Mouse (Mus musculus) kidney, embryonic 14.5 days (tissue): ENCODE measurements around the gene Myo18b. TPM values are rescaled to one million over a fixed set of nuclear protein-coding genes. Genes with fewer than 3 reads are reported as not detected.
A peak's percentile ranks its signal among the peaks of the same experiment; 100 is the strongest.

ENCODE experiments used
- ATAC-seq: fragments of 200-750 bp; cut with Nextera tagmentation; 2 replicates; pipeline ENCODE4 v1.8.0; 2017; ENCODE audit warnings: moderate number of reproducible peaks, mild to moderate bottlenecking, moderate TSS enrichment, moderate library complexity; ENCODE audit not compliant: low FRiP score, low TSS enrichment
- H3K27ac ChIP-seq: fragments of 300-500 bp; sonication (generic); 2 replicates; pipeline ENCODE4 v1.5.1; 2014; ENCODE audit warnings: low read depth, mild to moderate bottlenecking, low read length, moderate library complexity, mixed read lengths
- H3K27me3 ChIP-seq: fragments of 300-500 bp; sonication (generic); 2 replicates; pipeline ENCODE4 v1.6.1; 2014; ENCODE audit warnings: mild to moderate bottlenecking, low read length; ENCODE audit not compliant: control insufficient read depth, insufficient read depth
- H3K36me3 ChIP-seq: fragments of 300-500 bp; sonication (generic); 2 replicates; pipeline ENCODE4 v1.6.1; 2014; ENCODE audit warnings: low read length, mixed read lengths; ENCODE audit not compliant: control insufficient read depth, insufficient read depth
- H3K4me1 ChIP-seq: fragments of 300-500 bp; sonication (generic); 2 replicates; pipeline ENCODE4 v1.6.1; 2014; ENCODE audit warnings: low read length, mixed read lengths; ENCODE audit not compliant: control insufficient read depth, insufficient read depth
- H3K4me2 ChIP-seq: fragments of 300-500 bp; sonication (generic); replicated peaks from 2 replicates; pipeline ENCODE4 v1.6.1; 2014; ENCODE audit warnings: low read depth, mild to moderate bottlenecking, low read length
- H3K4me3 ChIP-seq: fragments of 300-500 bp; sonication (generic); 2 replicates; pipeline ENCODE4 v1.5.1; 2014; ENCODE audit warnings: mild to moderate bottlenecking, low read length
- H3K9ac ChIP-seq: fragments of 300-500 bp; sonication (generic); 2 replicates; pipeline ENCODE4 v1.6.1; 2014; ENCODE audit warnings: low read depth, mild to moderate bottlenecking, low read length, moderate library complexity
- H3K9me3 ChIP-seq: fragments of 300-500 bp; sonication (generic); 2 replicates; pipeline ENCODE4 v1.6.1; 2016; ENCODE audit warnings: low read length; ENCODE audit not compliant: control insufficient read depth
- WGBS: fragments of 180-500 bp; shearing (Covaris S2); extraction: QIAGEN DNeasy Blood & Tissue Kit; methylation state at CpG from one replicate; pipeline ENCODE4 v1.1.7; 2014; 5-methylcytosine and 5-hydroxymethylcytosine counted together
- polyA plus RNA-seq: library from polyadenylated mRNA; unstranded; fragments of >200 nt; fragmentation: Nextera tagmentation; extraction: Ambion mirVana; gene quantifications from 2 replicates; pipeline ENCODE4 v1.2.1, GENCODE M21; 2014

Gene Myo18b
- polyA plus RNA-seq, 1 experiment from 2014 or later: 0.26 TPM

DNA sequence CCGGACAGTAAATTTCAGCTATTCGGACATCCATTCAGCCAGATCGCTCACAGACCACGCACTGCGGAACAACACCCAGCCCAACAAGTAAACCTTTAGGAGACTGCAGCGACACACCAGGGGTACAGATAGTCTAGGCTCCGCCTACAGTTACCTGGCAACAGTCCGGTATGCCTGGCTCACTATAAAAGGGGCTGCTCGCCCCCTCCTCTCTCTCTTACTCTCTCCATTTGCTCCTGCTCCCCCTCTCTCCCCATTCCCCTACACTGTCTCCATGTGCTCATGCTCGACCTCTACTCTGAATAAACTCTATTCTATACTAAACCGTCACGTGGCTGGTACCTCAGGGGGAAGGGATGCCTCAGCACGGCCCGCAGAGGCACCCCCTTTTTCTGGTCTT, 240.6 kb downstream of the Myo18b start:
- no peaks in the 10 kb centered on the region for H3K9me3 ChIP-seq
- no peak overlapping the region for H3K27ac ChIP-seq
- no peaks in the 10 kb centered on the region for H3K36me3 ChIP-seq
- peak overlapping the region; percentile 0; the same call in 1 of the 2 replicates for H3K4me3 ChIP-seq
- no peak overlapping the region for H3K9ac ChIP-seq
- peaks cover 9% of the 10 kb centered on the region; the same call in 1 of the 2 replicates for H3K4me1 ChIP-seq
- 3% methylated on average over 14 of the region's 14 CpGs for WGBS
- H3K27me3 ChIP-seq: peaks cover 5% of the 10 kb centered on the region; the same call in 1 of the 2 replicates
- ATAC-seq: peak; percentile 30; the same call in 1 of the 2 replicates
- H3K4me2 ChIP-seq: peak overlapping the region; percentile 34

- no peak for ATAC-seq
- Histone ChIP-seq H3K9ac (no peak overlapping the region), H3K4me2 (no peak overlapping the region), H3K27ac (no peak overlapping the region), H3K9me3 (no peaks in the 10 kb centered on the region), H3K27me3 (peaks cover 5% of the 10 kb centered on the region; the same call in 1 of the 2 replicates), H3K36me3 (no peaks in the 10 kb centered on the region), H3K4me1 (peaks cover 9% of the 10 kb centered on the region; the same call in 1 of the 2 replicates), H3K4me3 (no peak overlapping the region)
- 78% methylated on average over 4 of the region's 4 CpGs for WGBS
Observed at GRCm38 (mm10) chr5:112652036-112652435, 244.1 kb downstream of the Myo18b start.

DNA sequence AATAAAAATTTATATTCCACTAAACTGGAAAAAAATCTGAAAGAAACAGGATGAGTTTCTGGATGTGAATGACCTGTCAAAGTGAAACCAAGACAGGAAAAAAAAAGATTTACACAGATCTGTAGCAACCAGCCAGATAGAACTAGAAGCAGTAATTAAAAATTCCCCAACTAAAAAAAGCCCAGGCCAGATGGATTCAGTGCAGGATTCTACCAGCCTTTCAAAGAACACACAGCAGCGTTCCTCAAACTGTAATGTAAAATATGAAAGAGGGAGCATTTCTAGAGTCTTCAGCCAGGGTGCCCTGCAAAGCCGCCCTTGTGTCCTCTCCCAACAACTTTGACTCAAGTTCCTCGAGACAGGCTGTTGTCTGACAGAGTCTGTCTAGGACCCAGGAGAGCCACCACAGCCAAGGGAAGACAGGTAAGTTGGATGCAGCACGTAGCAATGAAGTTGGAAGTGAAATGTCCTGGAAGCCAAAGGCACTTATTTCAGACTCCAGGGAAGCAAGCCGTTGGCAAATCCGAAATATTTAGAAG, 246.9 kb downstream of the Myo18b start:
- no peak overlapping the region for H3K9ac ChIP-seq
- ATAC-seq: no peak
- 83% methylated on average over 6 of the region's 6 CpGs for WGBS
- no peaks in the 10 kb centered on the region for H3K27me3 ChIP-seq
- H3K27ac ChIP-seq: no peak overlapping the region
- no peak overlapping the region for H3K4me3 ChIP-seq
- H3K36me3 ChIP-seq: no peaks in the 10 kb centered on the region
- no peaks in the 10 kb centered on the region for H3K9me3 ChIP-seq
- H3K4me1 ChIP-seq: no peaks in the 10 kb centered on the region
- no peak overlapping the region for H3K4me2 ChIP-seq

- 93% methylated on average over 2 of the region's 2 CpGs for whole genome bisulfite sequencing
- no peak for ATAC-seq
- Histone ChIP-seq H3K36me3 (no peaks in the 10 kb centered on the region), H3K9me3 (no peaks in the 10 kb centered on the region), H3K4me2 (no peak overlapping the region), H3K4me3 (no peak overlapping the region), H3K9ac (no peak overlapping the region), H3K27me3 (no peaks in the 10 kb centered on the region), H3K4me1 (no peaks in the 10 kb centered on the region), H3K27ac (no peak overlapping the region)
Observed at GRCm38 (mm10) chr5:112646871-112647270, 249.3 kb downstream of the Myo18b start.

DNA sequence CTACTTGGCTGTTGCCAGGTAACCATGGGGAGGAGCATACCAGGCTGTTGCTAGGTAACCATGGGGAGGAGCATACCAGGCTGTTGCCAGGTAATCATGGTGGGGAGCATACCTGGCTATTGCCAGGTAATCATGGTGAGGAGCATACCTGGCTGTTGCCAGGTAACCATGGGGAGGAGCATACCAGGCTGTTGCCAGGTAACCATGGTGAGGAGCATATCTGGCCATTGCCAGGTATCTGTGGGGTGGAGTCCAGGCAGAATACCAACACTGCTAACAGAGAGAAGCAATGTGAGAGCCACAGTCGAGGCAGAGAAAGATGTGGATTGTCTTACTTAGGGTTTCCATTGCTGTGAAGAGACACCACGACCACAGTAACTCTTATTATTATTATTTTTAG, 250.6 kb downstream of the Myo18b start:
- H3K4me1 ChIP-seq: peaks cover 3% of the 10 kb centered on the region; the same call in 1 of the 2 replicates
- H3K36me3 ChIP-seq: no peaks in the 10 kb centered on the region
- ATAC-seq: no peak
- H3K27me3 ChIP-seq: no peaks in the 10 kb centered on the region; the same call in none of the 2 replicates
- H3K4me2 ChIP-seq: no peak overlapping the region
- no peak overlapping the region for H3K4me3 ChIP-seq
- no peak overlapping the region for H3K9ac ChIP-seq
- no peaks in the 10 kb centered on the region for H3K9me3 ChIP-seq
- H3K27ac ChIP-seq: no peak overlapping the region
- 85% methylated on average over 2 of the region's 2 CpGs for WGBS

DNA sequence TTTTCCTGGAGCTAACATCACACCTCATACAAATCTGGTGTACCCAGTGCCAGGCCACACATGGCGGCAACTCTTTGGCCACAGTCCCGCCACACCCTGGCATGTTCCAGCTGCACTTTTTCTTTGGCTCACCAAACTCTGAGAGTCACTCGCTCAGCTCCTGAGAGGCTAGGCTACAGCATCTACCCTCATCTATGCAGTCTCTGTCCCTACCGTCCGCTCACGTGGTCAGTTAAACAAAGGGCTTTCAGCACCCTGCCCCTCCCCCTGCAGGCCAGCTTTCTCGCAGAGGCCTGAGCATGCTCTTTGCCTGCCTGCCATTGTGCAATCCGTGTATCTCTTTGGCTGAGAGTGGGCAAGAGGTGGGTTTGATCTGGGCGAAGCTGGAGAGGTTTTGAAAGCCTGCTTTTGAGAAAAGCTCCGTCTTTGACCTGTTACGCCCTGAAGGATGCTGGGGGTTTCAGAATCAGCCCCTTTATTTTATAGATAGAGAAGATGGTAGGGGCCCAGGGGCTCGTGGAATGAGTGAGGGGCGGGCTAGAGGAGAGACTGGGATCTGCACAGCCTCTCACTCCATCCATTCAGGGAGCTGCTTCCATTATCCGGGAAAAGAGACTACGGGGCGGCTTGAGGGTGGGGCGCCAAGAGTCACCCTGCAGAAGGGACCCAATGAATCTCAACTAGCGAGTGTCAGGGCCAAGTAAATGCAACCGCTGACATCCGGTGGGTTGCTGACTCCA, 252.5 kb downstream of the Myo18b start:
- Histone ChIP-seq H3K27me3 (no peaks in the 10 kb centered on the region; the same call in none of the 2 replicates), H3K9me3 (no peaks in the 10 kb centered on the region), H3K36me3 (no peaks in the 10 kb centered on the region), H3K4me1 (peaks cover 3% of the 10 kb centered on the region; the same call in 1 of the 2 replicates), H3K27ac (no peak overlapping the region), H3K9ac (no peak overlapping the region), H3K4me2 (no peak overlapping the region), H3K4me3 (no peak overlapping the region)
- no peak for ATAC-seq
- 56% methylated on average over 20 of the region's 20 CpGs for WGBS

- Histone ChIP-seq H3K4me3 (no peak overlapping the region), H3K9me3 (no peaks in the 10 kb centered on the region), H3K36me3 (no peaks in the 10 kb centered on the region), H3K27ac (no peak overlapping the region), H3K9ac (no peak overlapping the region), H3K4me1 (peaks cover 3% of the 10 kb centered on the region; the same call in 1 of the 2 replicates), H3K27me3 (no peaks in the 10 kb centered on the region; the same call in none of the 2 replicates), H3K4me2 (no peak overlapping the region)
- no peak for ATAC-seq
- 65% methylated on average over 10 of the region's 10 CpGs for WGBS
Observed at GRCm38 (mm10) chr5:112642731-112643130, 253.4 kb downstream of the Myo18b start.

- H3K9ac ChIP-seq: no peak overlapping the region
- H3K36me3 ChIP-seq: no peaks in the 10 kb centered on the region
- no peaks in the 10 kb centered on the region for H3K9me3 ChIP-seq
- no peaks in the 10 kb centered on the region; the same call in none of the 2 replicates for H3K27me3 ChIP-seq
- no peak overlapping the region for H3K4me2 ChIP-seq
- H3K4me1 ChIP-seq: peaks cover 3% of the 10 kb centered on the region; the same call in 1 of the 2 replicates
- no peak for ATAC-seq
- no peak overlapping the region for H3K27ac ChIP-seq
- no peak overlapping the region for H3K4me3 ChIP-seq
Observed at GRCm38 (mm10) chr5:112641770-112642169, 254.4 kb downstream of the Myo18b start.

DNA sequence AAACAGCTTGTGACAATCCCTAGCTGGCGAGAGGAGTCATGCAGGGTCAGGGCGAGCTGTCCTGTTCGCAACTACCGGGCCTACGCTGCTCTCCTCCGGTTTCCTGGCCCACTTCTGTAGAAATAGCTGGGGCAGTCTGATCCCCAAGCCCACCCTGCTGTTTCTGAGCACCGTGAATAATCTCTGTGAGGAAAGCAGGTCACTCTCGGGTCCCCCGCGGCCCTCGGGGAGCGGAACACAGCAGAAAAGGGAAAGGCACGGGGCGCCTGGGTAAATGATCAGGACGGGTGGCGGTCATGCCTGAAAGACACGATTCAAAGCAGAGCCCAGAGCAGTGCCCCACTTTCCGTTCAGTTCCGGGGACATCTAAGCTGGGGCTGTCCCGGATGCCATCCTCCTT, 255.0 kb downstream of the Myo18b start:
- Histone ChIP-seq H3K36me3 (no peaks in the 10 kb centered on the region), H3K4me2 (peak overlapping the region; percentile 40), H3K27me3 (no peaks in the 10 kb centered on the region; the same call in none of the 2 replicates), H3K9ac (no peak overlapping the region), H3K4me3 (peak overlapping the region; percentile 24; the same call in 1 of the 2 replicates), H3K27ac (no peak overlapping the region), H3K9me3 (no peaks in the 10 kb centered on the region), H3K4me1 (peaks cover 3% of the 10 kb centered on the region; the same call in 1 of the 2 replicates)
- ATAC-seq: 0 out of 2 replicates have a peak, but pooled peaks have one; percentile 40
- 4% methylated on average over 20 of the region's 20 CpGs for WGBS
